Mouse (Mus musculus): ENCODE measurements around the gene Akap13. TPM values are rescaled to one million over a fixed set of nuclear protein-coding genes. Genes with fewer than 3 reads are reported as not detected.

Gene Akap13
- polyA plus RNA-seq, 1 experiment from 2014 or later, result 25.8 TPM

- 61% methylated on average over 3 of the region's 3 CpGs for WGBS
- no peaks in the 10 kb centered on the region for H3K4me1 ChIP-seq
- H3K4me2 ChIP-seq (replicated peaks), result no peak overlapping the region
- H3K4me3 ChIP-seq, result no peak overlapping the region
- H3K27ac ChIP-seq, result no peak overlapping the region
- no peak overlapping the region for H3K9ac ChIP-seq
- no peaks in the 10 kb centered on the region for H3K9me3 ChIP-seq
- H3K36me3 ChIP-seq, result no peaks in the 10 kb centered on the region
- ATAC-seq (ENCODE audit: low FRiP score, low read depth), result no peak
- no peaks in the 10 kb centered on the region for H3K27me3 ChIP-seq (replicated peaks)
Measured at GRCm38 (mm10) chr7:75618699-75619098, 163.4 kb downstream of the Akap13 start.

- 59% methylated on average over 6 of the region's 6 CpGs for WGBS
- Histone ChIP-seq H3K27me3 (replicated peaks) (no peaks in the 10 kb centered on the region), H3K9me3 (no peaks in the 10 kb centered on the region), H3K36me3 (no peaks in the 10 kb centered on the region), H3K4me1 (no peaks in the 10 kb centered on the region), H3K4me2 (replicated peaks) (no peak overlapping the region), H3K27ac (no peak overlapping the region), H3K9ac (no peak overlapping the region), H3K4me3 (no peak overlapping the region)
- ATAC-seq (ENCODE audit: low FRiP score, low read depth), result no peak
Measured at GRCm38 (mm10) chr7:75619875-75620274, 164.5 kb downstream of the Akap13 start.

DNA sequence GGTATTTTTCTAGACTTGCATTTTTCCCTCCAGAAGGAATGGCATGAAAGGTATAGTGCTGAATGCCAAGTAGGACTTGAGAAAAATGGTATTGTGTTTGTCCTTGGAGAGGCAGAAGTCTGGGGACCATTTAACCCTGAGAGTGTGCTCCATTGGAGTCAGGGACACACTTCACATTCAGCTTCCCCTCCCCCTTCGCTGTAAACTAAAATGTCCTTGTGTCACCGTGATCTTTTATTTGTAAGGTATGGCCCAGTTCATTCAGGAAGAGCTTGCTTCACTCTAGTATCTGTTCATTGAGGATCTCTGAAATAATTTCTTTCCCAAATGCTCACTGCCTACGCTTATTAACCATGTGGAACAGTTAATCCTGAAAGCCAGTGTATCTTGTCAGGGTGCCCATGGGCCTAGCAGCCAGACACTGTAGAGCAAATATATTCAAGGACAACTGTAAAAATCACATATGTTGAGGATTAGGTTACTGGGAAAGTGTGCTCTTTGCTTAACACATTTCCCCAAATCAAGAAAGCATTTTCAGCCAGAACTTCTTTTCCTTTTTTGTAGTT is 165.1 kb downstream of the Akap13 start:
- 87% methylated on average over 3 of the region's 3 CpGs for WGBS
- H3K4me3 ChIP-seq, result no peak overlapping the region
- no peaks in the 10 kb centered on the region for H3K9me3 ChIP-seq
- H3K9ac ChIP-seq, result no peak overlapping the region
- no peaks in the 10 kb centered on the region for H3K36me3 ChIP-seq
- H3K27ac ChIP-seq, result no peak overlapping the region
- ATAC-seq (ENCODE audit: low FRiP score, low read depth), result no peak
- H3K4me2 ChIP-seq (replicated peaks), result no peak overlapping the region
- no peaks in the 10 kb centered on the region for H3K4me1 ChIP-seq
- H3K27me3 ChIP-seq (replicated peaks), result no peaks in the 10 kb centered on the region

DNA sequence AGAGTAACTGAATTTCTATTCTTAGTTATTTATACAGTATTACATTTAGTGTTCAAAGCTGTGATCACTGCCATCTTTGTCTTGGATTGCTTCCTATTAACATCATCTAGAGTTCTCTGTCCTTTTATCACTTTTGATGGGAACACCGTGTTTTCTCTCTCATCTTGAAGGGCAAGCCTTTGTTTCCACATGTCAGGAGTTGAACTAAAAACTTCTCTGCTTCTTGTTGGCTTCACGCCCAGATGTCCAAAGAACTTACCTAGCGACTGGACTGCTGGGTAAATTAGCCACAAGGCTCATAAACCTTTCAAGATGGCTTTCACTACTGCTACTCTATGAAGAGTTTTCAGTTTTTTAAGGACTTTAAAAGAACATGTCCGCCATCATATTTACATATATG is 165.6 kb downstream of the Akap13 start:
- no peak overlapping the region for H3K4me3 ChIP-seq
- H3K36me3 ChIP-seq, result no peaks in the 10 kb centered on the region
- H3K4me2 ChIP-seq (replicated peaks), result no peak overlapping the region
- no peak overlapping the region for H3K27ac ChIP-seq
- ATAC-seq (ENCODE audit: low FRiP score, low read depth), result no peak
- no peaks in the 10 kb centered on the region for H3K9me3 ChIP-seq
- H3K4me1 ChIP-seq, result no peaks in the 10 kb centered on the region
- no peak overlapping the region for H3K9ac ChIP-seq
- no peaks in the 10 kb centered on the region for H3K27me3 ChIP-seq (replicated peaks)
- WGBS, result 76% methylated on average over 4 of the region's 4 CpGs

GRCm38 (mm10) chr7:75627831-75628230 is 172.5 kb downstream of the Akap13 start:
- Histone ChIP-seq H3K9ac (no peak overlapping the region), H3K27ac (no peak overlapping the region), H3K4me2 (replicated peaks) (no peak overlapping the region), H3K36me3 (no peaks in the 10 kb centered on the region), H3K27me3 (replicated peaks) (no peaks in the 10 kb centered on the region), H3K4me1 (no peaks in the 10 kb centered on the region), H3K9me3 (no peaks in the 10 kb centered on the region), H3K4me3 (no peak overlapping the region)
- ATAC-seq (ENCODE audit: low FRiP score, low read depth), result no peak
- WGBS, result 89% methylated on average over 2 of the region's 2 CpGs

DNA sequence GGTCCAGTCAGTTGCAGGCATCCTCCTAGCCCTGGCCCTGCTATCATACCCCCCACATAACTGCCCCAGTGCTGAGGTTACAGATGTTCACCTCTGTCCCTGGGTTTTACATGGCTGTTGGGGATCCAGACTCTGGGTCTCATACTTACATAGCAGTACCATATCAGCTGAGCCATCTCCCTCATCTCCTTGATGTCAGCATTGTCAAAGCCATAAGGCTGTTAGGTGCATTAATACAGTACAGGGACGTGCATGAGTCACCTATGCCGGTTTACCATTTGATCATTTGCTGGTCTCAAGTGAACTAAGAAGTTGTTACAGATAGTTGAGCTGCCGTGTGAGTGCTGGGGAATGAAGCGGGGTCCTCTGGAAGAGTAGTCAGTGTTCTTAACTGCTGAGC is 174.3 kb downstream of the Akap13 start:
- no peak overlapping the region for H3K27ac ChIP-seq
- ATAC-seq (ENCODE audit: low FRiP score, low read depth), result no peak
- WGBS, result 95% methylated on average over 4 of the region's 4 CpGs
- H3K27me3 ChIP-seq (replicated peaks), result no peaks in the 10 kb centered on the region
- H3K4me3 ChIP-seq, result no peak overlapping the region
- no peak overlapping the region for H3K4me2 ChIP-seq (replicated peaks)
- H3K36me3 ChIP-seq, result no peaks in the 10 kb centered on the region
- H3K9me3 ChIP-seq, result no peaks in the 10 kb centered on the region
- peaks cover 10% of the 10 kb centered on the region; the same call in 1 of the 2 replicates for H3K4me1 ChIP-seq
- H3K9ac ChIP-seq, result no peak overlapping the region

DNA sequence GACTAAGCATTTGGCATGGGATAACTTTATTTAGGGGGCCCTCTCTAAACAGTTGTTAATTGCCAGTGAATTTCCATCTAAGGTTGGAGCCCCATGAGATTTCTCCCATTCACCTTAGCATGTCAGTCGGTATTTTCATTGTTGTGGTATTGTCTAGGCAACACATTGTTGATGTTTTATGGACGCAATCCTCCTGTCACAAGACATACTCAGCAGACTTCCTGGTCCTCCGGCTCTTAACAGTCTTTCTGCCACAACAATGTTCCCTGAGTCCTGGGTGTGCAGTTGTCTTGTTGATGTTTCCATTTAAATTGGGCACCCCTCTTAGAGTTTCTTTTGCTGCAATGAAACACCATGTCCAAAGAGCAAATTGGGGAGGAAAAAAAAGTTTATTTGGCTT is 177.6 kb downstream of the Akap13 start:
- Histone ChIP-seq H3K27me3 (replicated peaks) (no peaks in the 10 kb centered on the region), H3K27ac (no peak overlapping the region), H3K9me3 (no peaks in the 10 kb centered on the region), H3K4me2 (replicated peaks) (no peak overlapping the region), H3K36me3 (no peaks in the 10 kb centered on the region), H3K4me3 (no peak overlapping the region), H3K4me1 (peaks cover 10% of the 10 kb centered on the region; the same call in 1 of the 2 replicates), H3K9ac (no peak overlapping the region)
- WGBS, result 30% methylated on average over 3 of the region's 3 CpGs
- no peak for ATAC-seq (ENCODE audit: low FRiP score, low read depth)

DNA sequence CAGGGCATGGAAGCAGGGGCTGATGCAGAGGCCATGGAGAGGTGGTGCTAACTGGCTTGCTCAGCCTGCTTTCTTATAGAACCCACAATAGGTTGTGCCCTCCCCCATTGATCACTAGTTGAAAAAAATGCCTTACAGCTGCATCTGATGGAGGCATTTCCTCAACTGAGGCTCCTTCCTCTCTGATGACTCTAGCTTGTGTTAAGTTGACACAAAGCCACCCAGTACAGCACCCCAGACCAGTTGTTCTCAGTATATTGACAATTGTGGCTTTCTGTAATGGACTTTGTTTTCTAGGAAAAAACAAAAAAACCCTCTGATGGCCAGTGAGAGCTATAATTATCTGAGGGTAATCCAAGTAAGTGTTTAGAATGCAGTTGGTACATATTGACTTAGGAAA is 178.1 kb downstream of the Akap13 start:
- H3K27me3 ChIP-seq (replicated peaks), result no peaks in the 10 kb centered on the region
- H3K36me3 ChIP-seq, result no peaks in the 10 kb centered on the region
- no peak overlapping the region for H3K9ac ChIP-seq
- H3K27ac ChIP-seq, result no peak overlapping the region
- no peak overlapping the region for H3K4me3 ChIP-seq
- H3K4me1 ChIP-seq, result peaks cover 10% of the 10 kb centered on the region; the same call in 1 of the 2 replicates
- ATAC-seq (ENCODE audit: low FRiP score, low read depth), result no peak; the same call in 1 of the 2 replicates
- no peak overlapping the region for H3K4me2 ChIP-seq (replicated peaks)
- no peaks in the 10 kb centered on the region for H3K9me3 ChIP-seq

- 46% methylated on average over 7 of the region's 7 CpGs for WGBS
- Histone ChIP-seq H3K36me3 (no peaks in the 10 kb centered on the region), H3K27me3 (replicated peaks) (no peaks in the 10 kb centered on the region), H3K4me3 (no peak overlapping the region), H3K4me2 (replicated peaks) (no peak overlapping the region), H3K9ac (no peak overlapping the region), H3K27ac (no peak overlapping the region), H3K4me1 (peaks cover 10% of the 10 kb centered on the region; the same call in 1 of the 2 replicates), H3K9me3 (no peaks in the 10 kb centered on the region)
- peak; percentile 37; the same call in 1 of the 2 replicates for ATAC-seq (ENCODE audit: low FRiP score, low read depth)
Measured at GRCm38 (mm10) chr7:75633807-75634526, 178.6 kb downstream of the Akap13 start.

GRCm38 (mm10) chr7:75638769-75639168 is 183.4 kb downstream of the Akap13 start:
- ATAC-seq (ENCODE audit: low FRiP score, low read depth), result no peak
- no peaks in the 10 kb centered on the region for H3K36me3 ChIP-seq

GRCm38 (mm10) chr7:75639541-75639940 is 184.2 kb downstream of the Akap13 start:
- Histone ChIP-seq H3K27ac (no peak overlapping the region), H3K4me1 (peaks cover 6% of the 10 kb centered on the region), H3K4me3 (no peak overlapping the region), H3K9me3 (no peaks in the 10 kb centered on the region), H3K9ac (no peak overlapping the region), H3K4me2 (replicated peaks) (no peak overlapping the region), H3K36me3 (no peaks in the 10 kb centered on the region), H3K27me3 (replicated peaks) (no peaks in the 10 kb centered on the region)
- no peak for ATAC-seq (ENCODE audit: low FRiP score, low read depth)
- 27% methylated on average over 3 of the region's 3 CpGs for WGBS

More at GRCm38 (mm10) chr7:75638769-75639168, 183.4 kb downstream of the Akap13 start:
- Histone ChIP-seq H3K4me2 (replicated peaks) (no peak overlapping the region), H3K4me1 (peaks cover 8% of the 10 kb centered on the region), H3K9ac (no peak overlapping the region), H3K9me3 (no peaks in the 10 kb centered on the region), H3K4me3 (no peak overlapping the region), H3K27ac (no peak overlapping the region), H3K27me3 (replicated peaks) (no peaks in the 10 kb centered on the region)
- WGBS, result 55% methylated on average over 3 of the region's 3 CpGs

DNA sequence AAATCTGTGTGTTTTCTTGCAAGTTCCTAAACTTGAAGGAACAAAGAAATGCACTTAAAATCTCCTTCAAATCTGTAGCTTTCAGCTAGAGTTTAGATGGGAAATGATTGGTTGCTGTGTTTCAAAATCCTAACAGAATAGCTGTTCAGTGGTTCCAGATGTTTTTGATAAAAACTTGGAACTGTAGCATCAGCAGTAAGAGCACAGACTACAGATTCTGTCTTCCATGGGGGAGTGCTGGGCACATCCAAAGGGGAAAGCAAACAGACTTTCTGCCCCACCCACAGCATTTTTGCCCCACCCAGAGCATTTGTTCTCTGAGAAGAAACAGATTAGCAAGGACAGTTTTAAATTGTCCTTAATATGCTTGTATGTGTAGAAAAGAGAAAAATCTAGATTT is 184.7 kb downstream of the Akap13 start:
- H3K4me3 ChIP-seq, result no peak overlapping the region
- no peak overlapping the region for H3K27ac ChIP-seq
- no peak for ATAC-seq (ENCODE audit: low FRiP score, low read depth)
- H3K36me3 ChIP-seq, result no peaks in the 10 kb centered on the region
- H3K4me2 ChIP-seq (replicated peaks), result no peak overlapping the region
- peaks cover 6% of the 10 kb centered on the region for H3K4me1 ChIP-seq
- H3K27me3 ChIP-seq (replicated peaks), result no peaks in the 10 kb centered on the region
- H3K9me3 ChIP-seq, result no peaks in the 10 kb centered on the region
- H3K9ac ChIP-seq, result no peak overlapping the region

GRCm38 (mm10) chr7:75640671-75641070 is 185.3 kb downstream of the Akap13 start:
- no peak for ATAC-seq (ENCODE audit: low FRiP score, low read depth)
- Histone ChIP-seq H3K4me3 (no peak overlapping the region), H3K27me3 (replicated peaks) (no peaks in the 10 kb centered on the region), H3K4me2 (replicated peaks) (no peak overlapping the region), H3K9me3 (no peaks in the 10 kb centered on the region), H3K27ac (no peak overlapping the region), H3K9ac (no peak overlapping the region), H3K4me1 (peaks cover 6% of the 10 kb centered on the region), H3K36me3 (no peaks in the 10 kb centered on the region)
- 74% methylated on average over 2 of the region's 2 CpGs for WGBS
